Mouse (Mus musculus) left cerebral cortex, postnatal 25 days (tissue): ENCODE measurements around the gene Phb2. TPM values are rescaled to one million over a fixed set of nuclear protein-coding genes. Genes with fewer than 3 reads are reported as not detected.

Experiments used
- DNase-seq, 2 experiments: peaks; one replicate each; pipeline ENCODE4 v3.0.0; 2022; ENCODE audit warnings: low spot score in 2 of 2, mixed read lengths in 1 of 2
- intact Hi-C: fragments of 180-260 bp; cut with DNase I; formaldehyde crosslinking; loops from one replicate; pipeline ENCODE4 v1.15.1; 2025
- total RNA-seq, 2 experiments: library from RNA; stranded (reverse); gene quantifications; 2 replicates each; pipeline ENCODE4 v1.2.3; 2021

Phb2 gene
- total RNA-seq, 2 experiments from 2014 or later, result 112 to 120 TPM

DNA sequence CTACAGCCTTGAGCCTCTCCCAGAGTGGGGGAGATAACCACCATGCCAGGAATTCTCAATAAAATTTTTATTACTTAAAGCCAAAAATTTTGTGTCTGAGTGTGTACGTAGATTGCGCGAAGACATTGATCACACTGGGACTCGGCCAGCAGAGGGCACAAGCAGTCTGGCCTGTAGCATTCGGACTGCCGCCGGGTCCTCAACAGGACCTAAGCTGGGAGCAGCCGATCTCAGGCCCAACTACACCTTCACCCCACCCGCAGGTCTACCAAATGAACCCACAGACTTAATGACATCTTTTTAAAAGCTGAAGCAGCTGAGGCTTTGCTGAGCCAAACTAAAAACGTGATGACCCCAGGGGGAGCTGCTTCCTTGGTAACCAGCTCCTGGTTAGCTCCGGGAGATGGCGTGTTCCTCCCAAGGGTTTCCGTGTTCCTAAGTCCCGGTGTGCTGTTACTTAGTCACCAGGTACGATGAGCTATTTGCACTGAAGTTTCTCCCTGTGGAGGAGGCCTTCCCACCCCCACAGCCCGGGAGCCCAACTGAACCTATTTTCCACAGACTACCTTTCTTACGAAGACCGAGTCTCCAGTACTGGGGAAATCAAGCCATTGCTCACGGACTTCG, 4.8 kb downstream of the Phb2 start:
- DNase-seq, result no peak
- intact Hi-C loops, result no loop called here

DNA sequence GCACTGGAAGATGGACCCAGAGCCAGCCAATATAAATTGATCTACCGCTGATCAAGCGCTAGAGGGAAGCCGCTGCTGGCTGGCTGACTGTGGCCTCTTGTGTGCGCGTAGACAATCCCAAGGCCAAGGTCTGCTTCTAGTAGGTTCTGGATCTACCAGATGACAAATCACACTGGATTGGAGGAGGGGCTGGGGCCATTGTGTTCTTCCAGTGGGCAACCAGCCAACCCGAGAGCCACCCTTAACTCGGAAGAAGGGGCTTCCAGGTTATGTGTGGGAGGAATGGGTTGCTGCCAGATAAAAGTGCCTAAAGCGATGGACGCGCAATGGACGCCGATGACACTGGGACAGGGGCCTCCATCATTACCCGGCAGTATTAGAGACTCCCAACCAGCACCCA, 5.8 kb downstream of the Phb2 start:
- no peak for DNase-seq
- intact Hi-C loops, result no loop called here

DNA sequence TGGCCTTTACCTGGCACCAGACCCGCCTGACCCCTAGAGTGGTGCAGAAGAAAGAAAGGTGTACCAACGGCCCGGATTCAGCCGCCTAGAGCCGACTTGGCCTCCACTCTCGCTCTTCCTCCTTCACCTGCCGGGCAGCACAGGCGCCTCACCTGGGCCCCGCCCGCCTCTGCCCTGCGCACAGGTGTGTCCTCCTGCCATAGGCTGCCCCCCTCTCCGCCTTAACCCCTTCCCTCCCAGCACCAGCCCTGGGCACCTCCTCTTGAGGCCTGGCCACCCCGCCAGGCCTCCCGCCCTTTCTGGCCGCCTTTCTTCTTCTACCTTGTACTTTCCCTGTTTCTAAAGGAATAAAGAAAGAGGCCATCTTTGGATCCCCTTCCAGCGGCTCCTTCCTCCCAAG, 6.6 kb downstream of the Phb2 start:
- intact Hi-C loops, result no loop called here
- no peak for DNase-seq

DNA sequence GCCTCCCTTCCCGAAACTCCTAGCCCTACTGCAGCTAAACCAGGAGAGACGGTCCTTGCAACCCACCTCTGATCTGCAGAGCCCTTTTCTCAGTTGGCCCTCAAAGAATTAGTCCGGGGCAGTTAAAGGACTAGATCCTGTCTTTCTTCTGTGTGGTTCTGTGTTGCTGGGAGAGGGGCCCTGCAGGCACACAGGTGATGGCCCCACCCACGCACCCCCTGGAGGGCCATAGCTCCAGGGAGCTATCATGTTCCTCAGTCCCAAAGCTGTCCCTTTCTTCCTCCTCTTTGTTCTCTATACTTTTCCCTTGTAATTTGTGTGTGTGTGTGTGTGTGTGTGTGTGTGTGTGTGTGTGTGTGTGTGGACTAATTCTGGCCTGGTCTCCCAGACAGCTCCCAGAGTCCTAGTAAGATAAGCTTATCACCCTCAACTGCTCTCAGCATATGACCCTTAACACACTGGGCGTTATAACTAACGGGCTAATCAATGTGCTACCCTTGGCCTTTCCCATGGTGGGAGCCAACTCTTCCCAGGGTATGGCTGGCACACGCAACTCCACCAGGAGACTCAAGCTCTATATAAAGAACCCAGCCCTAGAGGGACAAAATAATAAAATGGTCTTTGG, 7.3 kb downstream of the Phb2 start:
- intact Hi-C loops, result no loop called here

DNA sequence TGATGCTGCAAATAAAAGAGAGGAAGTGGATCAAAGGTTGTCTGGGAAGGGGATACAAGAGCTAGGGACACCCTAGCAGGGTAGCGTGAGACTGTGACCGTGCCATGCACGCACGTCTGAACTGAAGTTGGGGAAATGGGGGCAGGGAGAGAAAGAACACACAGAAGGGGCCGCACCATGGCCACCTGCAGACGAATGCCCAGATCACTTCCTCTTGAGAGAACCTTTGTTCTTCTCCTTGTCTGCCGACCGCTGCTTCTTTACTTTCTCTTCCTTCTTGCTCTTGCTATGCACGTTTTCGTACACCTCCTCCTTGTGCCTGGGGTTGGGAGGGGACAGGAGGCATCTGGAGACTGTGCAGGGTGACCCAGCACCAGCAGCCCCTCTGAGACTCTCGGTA, 8.8 kb downstream of the Phb2 start:
- DNase-seq, result no peak
- intact Hi-C loops, result no loop called here

More for the DNA sequence above, 7.3 kb downstream of the Phb2 start:
- no peak for DNase-seq

DNA sequence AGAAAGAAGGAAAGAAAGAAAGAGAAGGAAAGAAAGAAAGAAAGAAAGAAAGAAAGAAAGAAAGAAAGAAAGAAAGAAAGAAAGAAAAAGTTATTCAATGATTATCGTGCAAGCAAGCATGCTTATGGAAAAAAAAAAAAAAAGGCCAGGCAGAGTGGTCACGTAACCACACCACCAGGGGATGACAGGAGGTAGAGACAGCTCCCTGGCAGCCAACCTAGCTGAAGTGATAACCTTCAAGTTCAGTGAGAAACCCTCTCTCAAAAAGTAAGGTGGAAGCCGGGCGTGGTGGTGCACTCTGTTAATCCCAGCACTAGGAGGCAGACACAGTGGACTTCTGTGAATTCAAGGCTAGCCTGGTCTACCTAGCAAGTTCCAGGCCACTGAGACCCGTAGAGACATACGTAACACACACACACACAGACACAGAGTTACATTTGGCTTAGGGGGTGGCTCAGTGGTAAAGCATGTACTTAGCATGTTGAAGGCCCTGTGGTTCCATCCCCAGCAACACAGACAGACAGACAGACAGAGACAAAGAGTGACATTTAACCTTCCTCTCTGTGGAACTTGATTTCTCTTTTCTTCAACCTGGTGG, 10.8 kb downstream of the Phb2 start:
- intact Hi-C loops, result no loop called here
- DNase-seq, result no peak

DNA sequence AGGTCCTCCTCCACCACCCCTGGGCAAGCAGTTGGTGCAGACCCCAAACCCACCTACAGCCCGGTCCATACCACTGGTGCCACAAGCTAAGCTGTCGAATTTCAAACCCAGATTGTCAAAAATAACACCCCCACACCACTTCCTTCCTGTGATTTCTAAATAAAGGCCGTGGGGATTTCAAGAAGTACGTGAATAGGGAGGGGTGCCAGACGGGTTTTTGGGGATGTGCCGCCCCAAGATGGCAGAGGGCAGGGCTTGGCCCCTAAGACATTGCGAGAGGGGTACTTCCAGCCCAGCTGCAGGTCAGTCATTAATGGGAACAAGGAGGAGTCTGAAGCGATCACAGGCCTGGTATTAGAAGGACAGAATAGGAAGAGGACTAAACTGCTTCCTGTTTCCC, 11.4 kb downstream of the Phb2 start:
- no peak for DNase-seq
- intact Hi-C loops, result no loop called here

DNA sequence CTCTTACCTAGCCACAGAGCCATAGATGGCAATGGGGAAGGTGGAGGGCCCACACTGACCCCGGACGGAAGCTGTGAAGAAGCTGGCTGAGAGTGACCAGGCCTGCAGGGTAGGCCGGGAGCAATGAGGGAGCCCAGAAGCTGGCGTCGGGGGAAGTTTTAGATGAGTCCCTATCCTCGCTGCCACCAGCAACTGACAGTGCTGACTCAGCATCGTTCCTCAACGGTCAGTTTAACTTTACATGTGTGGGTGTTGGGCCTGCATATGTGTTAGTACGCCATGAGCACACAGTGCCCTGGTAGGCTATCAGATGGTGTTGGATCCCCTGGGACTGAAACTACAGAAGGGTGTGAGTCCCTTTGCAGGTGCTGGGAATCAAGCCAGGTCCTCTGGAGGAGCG, 12.3 kb downstream of the Phb2 start:
- DNase-seq, result no peak
- intact Hi-C loops, result no loop called here

DNA sequence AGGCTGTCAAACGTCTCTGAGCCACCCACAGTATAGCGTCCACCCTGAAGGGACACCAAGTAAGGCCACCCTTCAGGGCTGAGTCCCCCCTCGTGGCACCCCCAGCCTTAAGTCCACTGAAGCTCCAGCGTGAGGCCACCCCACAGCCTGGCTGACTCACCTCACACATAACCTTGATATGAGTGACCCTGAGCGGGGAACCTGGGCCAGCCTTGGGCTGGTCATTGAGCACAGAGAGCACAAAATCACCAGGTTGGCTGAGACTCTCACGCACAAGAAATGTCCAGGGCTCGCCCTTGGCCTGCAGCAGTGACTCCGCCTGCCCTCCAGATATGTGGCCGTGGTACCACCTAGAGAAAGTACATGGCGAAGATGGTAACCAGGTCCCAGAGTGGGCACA, 16.5 kb downstream of the Phb2 start:
- intact Hi-C loops, result no loop called here
- no peak for DNase-seq

DNA sequence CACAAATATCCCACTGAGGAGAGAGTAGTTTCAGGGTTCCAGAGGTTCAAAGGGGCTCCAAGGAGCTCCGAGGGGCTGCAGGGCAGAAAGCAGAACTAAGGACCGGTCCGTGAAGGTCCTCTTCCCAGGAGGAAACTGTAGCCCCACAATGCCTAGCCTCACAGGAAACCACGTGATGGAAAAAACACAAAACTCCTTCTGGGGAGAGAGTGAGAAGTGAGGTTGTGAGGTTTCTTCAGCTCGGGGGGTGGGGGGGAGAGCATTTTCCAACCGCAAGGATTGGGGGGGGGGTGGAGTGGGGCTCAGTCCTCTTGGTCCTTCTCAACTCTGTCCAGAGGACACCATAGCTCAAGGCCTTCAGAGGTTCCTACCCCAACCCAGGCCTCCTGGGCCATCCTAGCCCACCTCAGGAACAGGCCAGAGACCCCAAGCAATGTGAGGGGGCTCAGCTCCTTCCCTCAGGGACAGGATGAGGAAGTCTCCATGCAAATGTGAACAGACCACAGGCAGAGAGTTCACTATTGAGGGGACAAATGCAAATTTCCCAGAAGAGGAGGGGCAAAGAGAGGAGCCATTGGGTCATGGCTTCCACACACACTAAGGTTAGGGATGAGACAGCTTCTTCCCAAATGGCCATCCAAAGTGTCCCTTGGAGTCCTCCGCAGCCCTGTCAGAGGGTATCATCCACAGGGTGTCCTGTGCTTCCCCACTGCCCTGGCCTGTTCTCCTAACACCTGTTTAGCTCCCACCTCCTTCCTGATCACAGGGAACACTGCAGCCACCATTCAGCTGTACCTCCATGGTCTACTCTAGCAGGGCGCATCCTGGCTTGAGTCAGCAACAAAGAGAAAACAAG, 17.9 kb downstream of the Phb2 start:
- DNase-seq, result no peak
- intact Hi-C loops, result no loop called here

DNA sequence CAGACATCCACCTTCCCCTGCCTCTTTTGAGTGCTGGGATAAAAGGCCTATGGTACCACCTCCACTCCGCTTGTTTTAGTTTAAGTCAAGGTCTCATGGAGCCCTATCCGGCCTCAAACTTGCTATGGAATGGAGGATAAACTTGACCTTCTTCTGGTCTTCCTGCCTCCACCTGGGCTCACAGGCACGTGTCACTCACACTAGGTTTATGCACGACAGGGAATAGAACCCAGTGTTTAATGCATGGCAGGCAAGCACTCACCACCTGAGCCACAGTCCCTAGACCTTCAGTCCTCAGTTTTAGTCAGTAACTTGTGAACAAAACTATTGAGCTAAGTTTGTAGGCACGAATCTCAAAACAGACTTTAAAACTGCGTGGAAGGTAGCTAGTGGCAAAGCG, 18.9 kb downstream of the Phb2 start:
- intact Hi-C loops, result no loop called here
- DNase-seq, result no peak

DNA sequence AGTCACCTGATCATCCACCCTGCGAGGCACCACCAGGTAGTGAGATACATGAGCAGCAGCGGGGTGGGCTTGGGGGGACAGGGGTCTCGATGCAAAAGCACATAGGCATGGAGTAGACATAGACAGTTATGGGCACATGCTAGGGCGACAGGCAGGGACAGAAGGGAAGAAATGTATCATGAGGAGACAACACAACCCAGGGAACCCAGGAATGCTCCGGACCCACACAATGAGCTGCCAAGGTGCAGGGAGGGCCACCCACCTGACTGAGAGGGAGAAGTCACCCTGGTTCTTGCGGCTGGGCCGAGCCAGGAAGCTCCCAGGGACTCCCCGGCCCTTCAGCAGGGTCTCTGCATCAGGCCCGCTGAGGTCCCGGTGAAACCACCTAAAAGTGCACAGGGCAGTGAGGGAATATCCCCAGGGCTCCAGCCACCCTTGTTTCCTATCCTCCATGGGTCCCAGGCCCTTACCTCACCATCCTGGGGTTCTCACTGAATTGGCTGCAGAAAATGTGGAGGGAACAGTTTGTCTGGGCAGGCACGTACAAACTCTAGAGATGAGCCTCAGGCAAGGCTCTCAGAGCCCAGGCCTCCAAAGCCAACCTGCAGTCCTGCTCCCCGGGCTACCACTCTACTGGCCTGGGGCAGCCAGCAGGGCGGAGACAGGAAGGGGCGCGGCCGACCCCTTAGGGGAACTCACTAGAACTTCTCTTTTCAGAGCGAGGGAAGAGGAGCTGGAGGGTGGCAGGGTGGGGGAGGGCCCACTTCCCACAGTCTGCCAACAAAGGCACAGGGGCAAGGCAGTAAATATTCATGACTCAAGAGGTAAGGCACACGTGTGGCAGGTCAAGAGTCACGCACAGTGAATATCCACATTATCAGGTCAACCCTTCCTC, 20.6 kb downstream of the Phb2 start:
- intact Hi-C loops, result no loop called here
- no peak for DNase-seq

DNA sequence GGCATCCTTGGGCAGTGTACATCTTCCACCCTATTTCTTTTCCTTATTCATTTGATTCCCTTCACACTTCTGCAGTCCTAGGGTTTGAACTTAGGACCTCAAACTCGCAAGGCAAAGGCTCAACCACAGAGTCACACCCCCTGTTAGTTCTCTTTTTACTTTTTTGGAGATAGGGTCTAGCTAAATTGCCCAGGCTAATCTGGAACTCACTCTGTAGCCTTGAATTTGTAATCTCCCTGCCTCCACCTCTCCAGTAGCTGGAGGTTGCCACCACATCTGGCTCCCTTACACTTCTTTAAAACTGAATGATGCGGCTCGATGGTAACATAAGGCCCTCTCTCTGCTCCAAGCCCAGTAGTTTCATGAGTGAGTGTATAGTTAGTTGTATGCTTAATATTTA, 22.3 kb downstream of the Phb2 start:
- DNase-seq, result no peak
- intact Hi-C loops, result no loop called here

DNA sequence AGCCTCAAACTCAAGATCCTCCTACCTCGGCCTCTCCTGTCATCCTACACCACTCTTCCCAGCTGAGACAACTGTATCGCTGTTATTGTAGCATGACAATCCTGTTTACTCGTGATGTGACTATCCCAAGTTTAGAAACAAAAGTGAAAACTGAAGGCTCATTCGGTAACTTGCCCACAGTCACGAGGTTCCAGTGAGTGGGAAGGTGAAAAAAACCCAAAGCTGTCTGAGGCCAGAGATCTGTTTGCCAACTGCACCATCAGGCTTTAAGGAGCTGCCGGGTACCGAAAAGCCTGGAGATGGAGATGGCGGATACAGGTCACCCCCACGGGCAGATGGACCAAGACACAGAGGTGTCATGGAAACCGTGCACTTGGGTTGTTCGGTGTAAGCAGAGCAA, 24.9 kb downstream of the Phb2 start:
- peak in 1 of 2 experiments; percentile 63 for DNase-seq
- intact Hi-C loops, result no loop called here

DNA sequence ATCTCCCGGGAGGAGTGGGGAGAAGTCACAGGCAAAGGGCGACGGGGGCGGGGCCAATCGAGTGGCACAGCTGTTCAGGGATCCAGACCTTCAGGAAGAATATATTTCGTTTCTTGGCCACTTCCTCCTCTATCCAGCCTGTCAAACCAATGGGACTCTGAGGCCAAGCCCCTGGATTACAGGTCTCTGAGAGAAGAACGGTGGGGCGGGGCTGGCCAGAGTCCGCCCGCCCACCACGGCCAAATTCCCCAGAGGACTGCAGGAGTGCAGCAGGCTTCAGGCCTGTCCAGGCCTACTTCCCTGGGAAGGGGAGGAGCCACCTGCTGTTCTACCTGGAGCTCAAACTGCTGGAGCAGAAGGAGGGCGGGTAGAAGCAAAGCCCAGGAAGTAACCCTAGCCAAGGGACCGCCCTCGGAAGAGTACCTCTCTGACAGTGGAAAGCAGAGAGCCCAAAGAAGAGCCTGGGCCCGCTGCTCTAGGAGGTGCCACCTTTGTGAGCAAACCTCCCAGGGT, 26.4 kb downstream of the Phb2 start, which contains the start of gene Ptpn6:
Gene Ptpn6 (minus strand): TSS at position 204 of the 513 bp plus-strand sequence.
- intact Hi-C loops, result no loop called here
- DNase-seq, result no peak

DNA sequence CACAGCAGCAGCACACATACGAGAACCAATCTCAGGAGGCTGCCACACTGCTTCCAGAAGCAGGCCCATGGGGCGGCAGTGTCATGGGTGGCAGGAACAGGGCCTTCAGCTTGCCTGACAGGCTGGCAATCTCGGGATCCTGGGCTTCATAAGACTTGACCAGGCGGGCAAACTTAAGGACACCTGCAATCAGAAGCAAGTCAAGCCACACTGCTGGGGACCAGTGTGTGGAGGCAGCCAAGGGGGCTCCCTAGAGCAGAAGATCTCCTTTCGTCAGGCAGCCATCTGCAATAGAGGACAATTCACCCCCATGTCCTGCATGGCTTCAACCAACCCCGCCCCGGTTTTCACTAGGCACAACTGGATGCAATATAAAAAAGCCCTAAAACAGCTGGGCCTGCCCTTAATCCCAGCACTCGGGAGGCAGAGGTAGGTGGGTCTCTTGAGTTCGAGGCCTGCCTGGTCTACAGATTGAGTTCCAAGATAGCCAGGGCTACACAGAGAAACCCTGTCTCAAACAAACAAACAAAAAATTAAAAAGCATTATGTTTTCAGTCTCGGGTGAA, 27.2 kb downstream of the Phb2 start:
- DNase-seq, result no peak
- intact Hi-C loops, result no loop called here

DNA sequence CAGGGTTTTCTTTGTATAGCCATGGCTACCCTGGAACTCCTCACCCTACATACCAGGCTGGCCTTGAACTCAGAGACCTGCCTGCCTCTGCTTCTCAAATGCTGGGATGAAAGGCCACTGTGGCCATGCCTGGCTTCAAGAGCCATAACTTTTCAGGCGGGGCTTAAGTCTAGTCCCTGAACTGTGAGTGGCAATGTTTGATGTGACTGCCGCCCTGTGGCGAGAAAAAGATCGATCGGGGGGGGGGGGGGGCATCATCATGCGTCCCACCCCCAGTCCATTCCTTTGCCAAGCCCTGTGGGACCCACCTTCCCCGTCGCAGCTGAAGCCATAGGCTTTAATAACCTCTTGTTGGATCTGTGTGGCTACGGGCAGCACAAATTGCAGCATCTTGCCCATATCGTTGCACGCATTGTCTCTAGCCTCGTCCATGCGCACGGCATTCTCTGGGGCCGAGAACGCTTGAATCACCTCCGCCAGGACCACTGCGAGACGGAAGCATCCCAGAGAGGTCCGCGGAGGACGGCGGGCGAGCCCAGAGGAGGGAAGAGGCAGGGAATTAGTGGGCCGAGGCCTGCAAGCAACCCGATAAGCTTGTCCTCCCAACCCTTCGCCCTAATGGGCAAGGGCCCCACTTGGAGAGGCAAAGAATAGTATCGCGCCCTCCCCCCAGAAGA, 28.2 kb downstream of the Phb2 start:
- intact Hi-C loops, result loop anchor here (2.0 kb wide), 2 partner anchors 28 to 64 kb away; partner anchors contain the start of genes Emg1 and Phb2
- peak in 1 of 2 experiments; percentile 61 for DNase-seq
